Mouse (Mus musculus): Measurements from ENCODE around the gene Gm13694. TPM values are rescaled to one million over a fixed set of nuclear protein-coding genes. Genes with fewer than 3 reads are reported as not detected.
A peak's percentile ranks its signal among the peaks of the same experiment; 100 is the strongest.
"Not testable (repeated sequence)": the region's sequence is repeated elsewhere in the genome, so short reads cannot be mapped to it uniquely, and the experiment has no call there.

Gene Gm13694
- not detected in 2 replicates for polyA plus RNA-seq (2014; fragmentation: Nextera tagmentation; extraction: Ambion mirVana)

- not testable (repeated sequence) for H3K36me3 ChIP-seq (ENCODE audit: control insufficient read depth, insufficient read depth, low read length); H3K27ac ChIP-seq (ENCODE audit: low read depth, low read length); DNase-seq (ENCODE audit: low spot score); H3K9ac ChIP-seq (ENCODE audit: low read length); ATAC-seq (replicated peaks; ENCODE audit: low FRiP score); H3K4me2 ChIP-seq (ENCODE audit: low read depth, low read length, severe bottlenecking); H3K27me3 ChIP-seq (ENCODE audit: control insufficient read depth, insufficient read depth, low read length); H3K4me1 ChIP-seq (replicated peaks; ENCODE audit: control insufficient read depth, insufficient read depth, low read length); H3K4me3 ChIP-seq (ENCODE audit: low read depth, low read length); H3K9me3 ChIP-seq (ENCODE audit: control insufficient read depth, low read length)
- WGBS = no CpG with 5 or more reads among the region's 6 CpGs
Observed at GRCm38 (mm10) chr2:83978633-83979032, at the start of gene Gm13694. TSS of gene Gm13694 (plus strand) at chr2:83978933.

- no peak overlapping the region for H3K27ac ChIP-seq (ENCODE audit: low read depth, low read length)
- 0 out of 2 replicates have a peak, but pooled peaks have one; percentile 24 for ATAC-seq (replicated peaks; ENCODE audit: low FRiP score)
- H3K4me2 ChIP-seq (ENCODE audit: low read depth, low read length, severe bottlenecking) = no peak overlapping the region
- H3K9me3 ChIP-seq (ENCODE audit: control insufficient read depth, low read length) = no peaks in the 10 kb centered on the region
- no peaks in the 10 kb centered on the region for H3K27me3 ChIP-seq (ENCODE audit: control insufficient read depth, insufficient read depth, low read length)
- no peak overlapping the region for H3K4me3 ChIP-seq (ENCODE audit: low read depth, low read length)
- 39% methylated on average over 2 of the region's 2 CpGs for WGBS
- H3K4me1 ChIP-seq (replicated peaks; ENCODE audit: control insufficient read depth, insufficient read depth, low read length) = no peaks in the 10 kb centered on the region
- no peak overlapping the region for H3K9ac ChIP-seq (ENCODE audit: low read length)
- DNase-seq (ENCODE audit: low spot score) = no peak
- no peaks in the 10 kb centered on the region for H3K36me3 ChIP-seq (ENCODE audit: control insufficient read depth, insufficient read depth, low read length)
Observed at GRCm38 (mm10) chr2:83929478-83930088, 49.1 kb upstream of the Gm13694 start.

GRCm38 (mm10) chr2:83940931-83941361 lies 37.8 kb upstream of the Gm13694 start, which contains the start of gene Zswim2:
TSS of gene Zswim2 (minus strand) at chr2:83941228.
- H3K4me3 ChIP-seq (ENCODE audit: low read depth, low read length) = peak within 1 kb of the TSS; percentile 31; the same call in 1 of the 2 replicates
- ATAC-seq (replicated peaks; ENCODE audit: low FRiP score) = peak; percentile 98
- H3K27me3 ChIP-seq (ENCODE audit: control insufficient read depth, insufficient read depth, low read length) = no peaks in the 10 kb centered on the region
- no peak within 1 kb of the TSS for H3K27ac ChIP-seq (ENCODE audit: low read depth, low read length)
- peak within 1 kb of the TSS; percentile 33; the same call in 1 of the 2 replicates for H3K9ac ChIP-seq (ENCODE audit: low read length)
- H3K9me3 ChIP-seq (ENCODE audit: control insufficient read depth, low read length) = no peaks in the 10 kb centered on the region
- H3K4me1 ChIP-seq (replicated peaks; ENCODE audit: control insufficient read depth, insufficient read depth, low read length) = no peaks in the 10 kb centered on the region
- no peaks in the 10 kb centered on the region for H3K36me3 ChIP-seq (ENCODE audit: control insufficient read depth, insufficient read depth, low read length)
- DNase-seq (ENCODE audit: low spot score) = peak; percentile 84
- under 1% methylated on average over 20 of the region's 20 CpGs for WGBS
- H3K4me2 ChIP-seq (ENCODE audit: low read depth, low read length, severe bottlenecking) = peak within 1 kb of the TSS; percentile 67

GRCm38 (mm10) chr2:83941378-83941777 lies 37.4 kb upstream of the Gm13694 start:
- Histone ChIP-seq H3K4me3 (ENCODE audit: low read depth, low read length) (no peak overlapping the region; the same call in 1 of the 2 replicates), H3K4me1 (replicated peaks; ENCODE audit: control insufficient read depth, insufficient read depth, low read length) (no peaks in the 10 kb centered on the region), H3K36me3 (ENCODE audit: control insufficient read depth, insufficient read depth, low read length) (no peaks in the 10 kb centered on the region), H3K4me2 (ENCODE audit: low read depth, low read length, severe bottlenecking) (peak overlapping the region; percentile 67; the same call in 1 of the 2 replicates), H3K27me3 (ENCODE audit: control insufficient read depth, insufficient read depth, low read length) (no peaks in the 10 kb centered on the region), H3K9ac (ENCODE audit: low read length) (no peak overlapping the region), H3K27ac (ENCODE audit: low read depth, low read length) (no peak overlapping the region), H3K9me3 (ENCODE audit: control insufficient read depth, low read length) (no peaks in the 10 kb centered on the region)
- WGBS = 46% methylated on average over 3 of the region's 3 CpGs
- no peak for DNase-seq (ENCODE audit: low spot score)
- ATAC-seq (replicated peaks; ENCODE audit: low FRiP score) = peak; percentile 58

GRCm38 (mm10) chr2:83941792-83942191 lies 36.9 kb upstream of the Gm13694 start:
- H3K9ac ChIP-seq (ENCODE audit: low read length) = no peak overlapping the region
- no peak overlapping the region for H3K4me2 ChIP-seq (ENCODE audit: low read depth, low read length, severe bottlenecking)
- H3K4me3 ChIP-seq (ENCODE audit: low read depth, low read length) = no peak overlapping the region
- H3K4me1 ChIP-seq (replicated peaks; ENCODE audit: control insufficient read depth, insufficient read depth, low read length) = no peaks in the 10 kb centered on the region
- H3K27me3 ChIP-seq (ENCODE audit: control insufficient read depth, insufficient read depth, low read length) = no peaks in the 10 kb centered on the region
- ATAC-seq (replicated peaks; ENCODE audit: low FRiP score) (no peak), DNase-seq (ENCODE audit: low spot score) (no peak)
- 79% methylated on average over 4 of the region's 4 CpGs for WGBS
- no peak overlapping the region for H3K27ac ChIP-seq (ENCODE audit: low read depth, low read length)
- H3K36me3 ChIP-seq (ENCODE audit: control insufficient read depth, insufficient read depth, low read length) = no peaks in the 10 kb centered on the region
- no peaks in the 10 kb centered on the region for H3K9me3 ChIP-seq (ENCODE audit: control insufficient read depth, low read length)

GRCm38 (mm10) chr2:83955393-83955792 lies 23.3 kb upstream of the Gm13694 start, which contains the start of gene Gm13698:
TSS of gene Gm13698 (plus strand) at chr2:83955693.
- H3K4me3 ChIP-seq (ENCODE audit: low read depth, low read length); H3K4me2 ChIP-seq (ENCODE audit: low read depth, low read length, severe bottlenecking); H3K36me3 ChIP-seq (ENCODE audit: control insufficient read depth, insufficient read depth, low read length); DNase-seq (ENCODE audit: low spot score); H3K9me3 ChIP-seq (ENCODE audit: control insufficient read depth, low read length); H3K27me3 ChIP-seq (ENCODE audit: control insufficient read depth, insufficient read depth, low read length); H3K4me1 ChIP-seq (replicated peaks; ENCODE audit: control insufficient read depth, insufficient read depth, low read length); H3K9ac ChIP-seq (ENCODE audit: low read length); H3K27ac ChIP-seq (ENCODE audit: low read depth, low read length); ATAC-seq (replicated peaks; ENCODE audit: low FRiP score): not testable (repeated sequence)
- WGBS = no CpG with 5 or more reads among the region's 6 CpGs

- not testable (repeated sequence) for H3K27ac ChIP-seq (ENCODE audit: low read depth, low read length); H3K27me3 ChIP-seq (ENCODE audit: control insufficient read depth, insufficient read depth, low read length); H3K4me2 ChIP-seq (ENCODE audit: low read depth, low read length, severe bottlenecking); H3K4me1 ChIP-seq (replicated peaks; ENCODE audit: control insufficient read depth, insufficient read depth, low read length); H3K36me3 ChIP-seq (ENCODE audit: control insufficient read depth, insufficient read depth, low read length); H3K9me3 ChIP-seq (ENCODE audit: control insufficient read depth, low read length); H3K4me3 ChIP-seq (ENCODE audit: low read depth, low read length); DNase-seq (ENCODE audit: low spot score); H3K9ac ChIP-seq (ENCODE audit: low read length); ATAC-seq (replicated peaks; ENCODE audit: low FRiP score)
- WGBS = no CpG with 5 or more reads among the region's 6 CpGs
Observed at GRCm38 (mm10) chr2:83961203-83961602, 17.5 kb upstream of the Gm13694 start, which contains the start of gene Gm13693. TSS of gene Gm13693 (plus strand) at chr2:83961503.

GRCm38 (mm10) chr2:83967013-83967412 lies 11.7 kb upstream of the Gm13694 start, which contains the start of gene Gm13695:
TSS of gene Gm13695 (plus strand) at chr2:83967313.
- ATAC-seq (replicated peaks; ENCODE audit: low FRiP score); H3K4me2 ChIP-seq (ENCODE audit: low read depth, low read length, severe bottlenecking); DNase-seq (ENCODE audit: low spot score); H3K9ac ChIP-seq (ENCODE audit: low read length); H3K27ac ChIP-seq (ENCODE audit: low read depth, low read length); H3K9me3 ChIP-seq (ENCODE audit: control insufficient read depth, low read length); H3K27me3 ChIP-seq (ENCODE audit: control insufficient read depth, insufficient read depth, low read length); H3K36me3 ChIP-seq (ENCODE audit: control insufficient read depth, insufficient read depth, low read length); H3K4me3 ChIP-seq (ENCODE audit: low read depth, low read length); H3K4me1 ChIP-seq (replicated peaks; ENCODE audit: control insufficient read depth, insufficient read depth, low read length): not testable (repeated sequence)
- no CpG with 5 or more reads among the region's 6 CpGs for WGBS

- not testable (repeated sequence) for DNase-seq (ENCODE audit: low spot score); H3K4me1 ChIP-seq (replicated peaks; ENCODE audit: control insufficient read depth, insufficient read depth, low read length); ATAC-seq (replicated peaks; ENCODE audit: low FRiP score); H3K4me2 ChIP-seq (ENCODE audit: low read depth, low read length, severe bottlenecking); H3K36me3 ChIP-seq (ENCODE audit: control insufficient read depth, insufficient read depth, low read length); H3K9ac ChIP-seq (ENCODE audit: low read length); H3K27me3 ChIP-seq (ENCODE audit: control insufficient read depth, insufficient read depth, low read length); H3K27ac ChIP-seq (ENCODE audit: low read depth, low read length); H3K4me3 ChIP-seq (ENCODE audit: low read depth, low read length); H3K9me3 ChIP-seq (ENCODE audit: control insufficient read depth, low read length)
- WGBS = no CpG with 5 or more reads among the region's 6 CpGs
Observed at GRCm38 (mm10) chr2:83972823-83973222, 5.9 kb upstream of the Gm13694 start, which contains the start of gene Gm13696. TSS of gene Gm13696 (plus strand) at chr2:83973123.
